Mouse (Mus musculus) hindbrain, embryonic 10.5 days (tissue): ENCODE results near the gene Pdx1. TPM values are rescaled to one million over a fixed set of nuclear protein-coding genes. Genes with fewer than 3 reads are reported as not detected.

Source experiments
- DNase-seq: peaks from one replicate; pipeline ENCODE4 v3.0.0-alpha.2; 2017; ENCODE audit warnings: low spot score
- H3K27ac ChIP-seq: fragments of 300-500 bp; sonication (generic); 2 replicates; pipeline ENCODE4 v1.5.1; 2016; ENCODE audit warnings: mild to moderate bottlenecking, moderate library complexity
- H3K27me3 ChIP-seq: fragments of 300-500 bp; sonication (generic); 2 replicates; pipeline ENCODE4 v1.6.1; 2016; ENCODE audit warnings: mild to moderate bottlenecking; ENCODE audit not compliant: poor library complexity, insufficient read depth, severe bottlenecking
- H3K36me3 ChIP-seq: fragments of 300-500 bp; sonication (generic); 2 replicates; pipeline ENCODE4 v1.6.1; 2016; ENCODE audit warnings: mild to moderate bottlenecking, moderate library complexity
- H3K4me1 ChIP-seq: fragments of 300-500 bp; sonication (generic); replicated peaks from 2 replicates; pipeline ENCODE4 v1.6.1; 2016; ENCODE audit warnings: mild to moderate bottlenecking
- H3K4me3 ChIP-seq: fragments of 300-500 bp; sonication (generic); 2 replicates; pipeline ENCODE4 v1.5.1; 2016; ENCODE audit warnings: mild to moderate bottlenecking, moderate library complexity
- H3K9me3 ChIP-seq: fragments of 300-500 bp; sonication (generic); 2 replicates; pipeline ENCODE4 v1.6.1; 2016; ENCODE audit warnings: mild to moderate bottlenecking, moderate library complexity
- WGBS: fragments of 180-500 bp; shearing (Covaris S2); methylation state at CpG from one replicate; pipeline ENCODE4 v1.1.7; 2016; 5-methylcytosine and 5-hydroxymethylcytosine counted together
- polyA plus RNA-seq: library from polyadenylated mRNA; unstranded; fragments of >200 nt; fragmentation: Nextera tagmentation; extraction: Ambion mirVana; gene quantifications from 2 replicates; pipeline ENCODE4 v1.2.1, GENCODE M21; 2016

Pdx1 gene
- polyA plus RNA-seq, 1 experiment from 2014 or later: not detected

- Histone ChIP-seq H3K27ac (no peak overlapping the region), H3K9me3 (no peaks in the 10 kb centered on the region), H3K27me3 (peaks cover 100% of the 10 kb centered on the region), H3K36me3 (no peaks in the 10 kb centered on the region), H3K4me1 (peaks cover 26% of the 10 kb centered on the region), H3K4me3 (peak overlapping the region; percentile 18; the same call in 1 of the 2 replicates)
- DNase-seq: peak; percentile 47
- under 1% methylated on average over 58 of the region's 58 CpGs for WGBS
Measured at GRCm38 (mm10) chr5:147305856-147306637, 36.3 kb downstream of the Pdx1 start.

- H3K27ac ChIP-seq: no peak within 1 kb of the TSS
- H3K4me3 ChIP-seq: peak within 1 kb of the TSS; percentile 18; the same call in 1 of the 2 replicates
- H3K9me3 ChIP-seq: no peaks in the 10 kb centered on the region
- DNase-seq: peak; percentile 48
- peaks cover 100% of the 10 kb centered on the region for H3K27me3 ChIP-seq
- H3K4me1 ChIP-seq: peaks cover 23% of the 10 kb centered on the region
- WGBS: under 1% methylated on average over 63 of the region's 63 CpGs
- H3K36me3 ChIP-seq: no peaks in the 10 kb centered on the region
Measured at GRCm38 (mm10) chr5:147306638-147307397, 37.1 kb downstream of the Pdx1 start, which contains the start of gene Cdx2. Gene Cdx2, minus strand, starts transcription at chr5:147307270.

- no peak for DNase-seq
- H3K4me3 ChIP-seq: no peak overlapping the region
- WGBS: 1% methylated on average over 12 of the region's 12 CpGs
- H3K36me3 ChIP-seq: no peaks in the 10 kb centered on the region
- peaks cover 100% of the 10 kb centered on the region for H3K27me3 ChIP-seq
- no peak overlapping the region for H3K27ac ChIP-seq
- peaks cover 23% of the 10 kb centered on the region for H3K4me1 ChIP-seq
- no peaks in the 10 kb centered on the region for H3K9me3 ChIP-seq
Measured at GRCm38 (mm10) chr5:147307398-147307785, 37.6 kb downstream of the Pdx1 start.

DNA sequence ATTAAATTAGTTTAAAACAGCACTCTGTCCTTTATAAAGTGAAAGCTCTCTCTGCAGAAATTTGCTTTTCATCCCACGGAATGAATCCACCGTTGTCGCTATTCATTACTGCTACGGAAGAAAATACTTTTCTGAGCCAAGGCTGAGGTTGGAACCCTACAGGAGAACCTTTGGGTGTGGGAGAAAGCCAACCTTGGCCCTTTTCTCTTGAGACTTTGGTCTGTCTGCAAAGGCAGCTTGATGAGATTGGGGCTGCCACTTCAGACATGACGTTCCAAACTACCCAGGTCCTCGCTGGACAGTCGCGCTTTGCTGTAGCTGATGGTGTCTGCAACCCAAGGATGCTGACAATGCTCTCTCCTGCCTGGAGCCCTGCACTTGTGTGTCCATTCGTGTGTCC, 38.7 kb downstream of the Pdx1 start:
- WGBS: 5% methylated on average over 9 of the region's 9 CpGs
- Histone ChIP-seq H3K4me3 (no peak overlapping the region), H3K4me1 (peaks cover 23% of the 10 kb centered on the region), H3K27me3 (peaks cover 100% of the 10 kb centered on the region), H3K36me3 (no peaks in the 10 kb centered on the region), H3K27ac (no peak overlapping the region), H3K9me3 (no peaks in the 10 kb centered on the region)
- DNase-seq: no peak

DNA sequence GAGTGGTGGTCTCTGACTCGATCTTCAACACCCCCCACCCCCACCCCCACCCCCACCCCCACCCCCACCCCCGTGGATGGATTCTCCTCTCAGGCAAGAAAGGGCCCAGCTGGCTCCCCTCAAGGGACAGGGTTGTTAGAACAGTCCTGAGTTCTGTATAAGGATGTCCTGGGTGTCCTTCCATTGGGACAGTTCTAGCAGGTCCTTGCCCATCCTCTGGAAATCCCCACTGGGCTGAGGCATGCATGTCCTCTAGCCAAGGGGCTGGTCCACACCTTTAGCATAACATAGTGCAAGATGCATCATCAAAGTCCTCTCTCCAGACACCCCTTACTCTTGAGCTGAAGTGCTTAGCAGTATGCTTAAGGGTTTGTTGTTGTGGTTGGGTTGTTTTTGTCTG, 40.0 kb downstream of the Pdx1 start:
- Histone ChIP-seq H3K27me3 (peaks cover 100% of the 10 kb centered on the region), H3K36me3 (no peaks in the 10 kb centered on the region), H3K4me1 (peaks cover 17% of the 10 kb centered on the region), H3K9me3 (no peaks in the 10 kb centered on the region), H3K4me3 (no peak overlapping the region), H3K27ac (no peak overlapping the region)
- WGBS: 6% methylated on average over 2 of the region's 2 CpGs
- no peak for DNase-seq

DNA sequence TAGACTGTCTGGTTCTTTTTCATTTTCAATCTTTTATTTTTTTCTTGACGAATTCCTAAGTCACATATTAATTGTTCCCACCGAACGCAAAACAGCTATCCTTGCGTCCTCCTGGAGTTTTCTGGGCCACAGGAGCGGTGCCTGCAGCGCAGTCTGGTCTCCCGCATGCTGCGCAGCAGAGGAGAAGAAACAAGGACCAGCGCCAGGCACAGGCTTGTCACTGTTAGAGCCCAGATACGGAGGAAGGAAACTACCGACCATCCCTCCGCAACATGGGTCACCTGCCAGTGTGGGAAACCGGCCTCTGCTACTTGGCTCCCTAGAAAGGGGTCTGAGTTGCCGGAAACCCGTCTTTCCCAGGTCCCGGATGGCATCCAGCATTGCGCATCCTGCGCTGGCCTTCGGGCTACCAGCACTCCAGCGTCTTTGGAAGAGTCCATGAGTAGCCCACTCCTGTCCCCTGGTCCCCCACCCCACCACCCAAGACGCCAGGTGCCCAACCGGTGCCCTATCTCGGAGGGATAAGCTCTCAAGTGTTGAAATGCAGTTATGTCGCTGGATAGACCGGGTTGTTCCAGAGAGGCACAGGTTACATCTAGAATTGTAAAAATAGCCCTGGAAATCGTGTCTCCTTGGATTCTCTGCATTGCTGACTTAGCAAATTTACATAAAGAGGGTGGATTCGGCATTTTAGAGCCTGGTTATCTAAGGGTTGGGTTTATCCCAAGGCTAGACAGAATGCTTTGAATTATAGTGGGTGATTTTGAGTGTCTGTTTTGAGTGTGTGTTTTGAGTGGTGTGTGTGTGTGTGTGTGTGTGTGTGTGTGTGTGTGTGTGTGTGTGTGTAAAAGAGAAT, 43.3 kb downstream of the Pdx1 start:
- 1% methylated on average over 27 of the region's 27 CpGs for WGBS
- DNase-seq: peak; percentile 39
- Histone ChIP-seq H3K4me1 (no peaks in the 10 kb centered on the region; the same call in 1 of the 2 replicates), H3K9me3 (no peaks in the 10 kb centered on the region), H3K27me3 (peaks cover 100% of the 10 kb centered on the region), H3K4me3 (no peak overlapping the region), H3K36me3 (no peaks in the 10 kb centered on the region), H3K27ac (no peak overlapping the region)

DNA sequence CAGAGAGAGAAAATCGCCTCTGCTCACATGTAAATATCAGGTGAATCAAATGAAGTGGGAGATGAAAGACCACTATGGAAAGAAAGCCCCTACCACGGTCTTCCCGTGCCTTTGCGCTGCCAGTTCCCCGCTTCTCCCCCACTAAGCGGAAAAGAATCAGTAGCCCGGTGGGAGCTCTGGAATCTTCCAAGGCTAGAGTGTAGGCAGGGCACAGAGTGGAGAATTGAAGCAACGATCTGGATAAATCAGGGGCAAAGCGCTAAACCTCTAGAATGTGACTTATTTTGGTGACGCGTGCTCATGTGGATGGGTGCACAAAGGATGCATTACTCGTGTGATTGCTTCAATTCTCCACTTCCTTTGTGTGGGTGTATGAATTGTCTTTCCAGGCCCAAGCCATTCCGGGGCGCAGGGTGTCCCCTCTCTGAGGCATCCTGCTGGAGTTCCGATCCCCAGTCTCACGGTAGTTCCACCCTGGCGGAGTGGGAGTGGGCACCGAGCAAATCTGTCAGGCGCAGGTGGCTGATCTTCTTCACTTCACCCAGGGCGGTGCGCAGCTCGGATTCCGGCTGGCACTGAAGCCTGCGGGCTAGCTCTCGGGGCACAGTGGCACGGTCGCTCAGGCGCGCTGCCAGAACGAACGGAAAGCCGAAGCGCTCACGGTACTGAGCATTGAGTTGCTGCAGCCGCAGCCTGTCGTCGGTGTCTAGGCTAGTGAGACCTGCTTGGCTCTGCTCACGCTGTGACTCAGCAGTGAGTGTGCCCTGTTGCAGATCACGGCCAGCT, 45.1 kb downstream of the Pdx1 start:
- peaks cover 100% of the 10 kb centered on the region for H3K27me3 ChIP-seq
- no peaks in the 10 kb centered on the region; the same call in 1 of the 2 replicates for H3K4me1 ChIP-seq
- DNase-seq: peak; percentile 46
- H3K9me3 ChIP-seq: no peaks in the 10 kb centered on the region
- no peaks in the 10 kb centered on the region for H3K36me3 ChIP-seq
- no peak overlapping the region for H3K4me3 ChIP-seq
- WGBS: under 1% methylated on average over 39 of the region's 39 CpGs
- no peak overlapping the region for H3K27ac ChIP-seq

DNA sequence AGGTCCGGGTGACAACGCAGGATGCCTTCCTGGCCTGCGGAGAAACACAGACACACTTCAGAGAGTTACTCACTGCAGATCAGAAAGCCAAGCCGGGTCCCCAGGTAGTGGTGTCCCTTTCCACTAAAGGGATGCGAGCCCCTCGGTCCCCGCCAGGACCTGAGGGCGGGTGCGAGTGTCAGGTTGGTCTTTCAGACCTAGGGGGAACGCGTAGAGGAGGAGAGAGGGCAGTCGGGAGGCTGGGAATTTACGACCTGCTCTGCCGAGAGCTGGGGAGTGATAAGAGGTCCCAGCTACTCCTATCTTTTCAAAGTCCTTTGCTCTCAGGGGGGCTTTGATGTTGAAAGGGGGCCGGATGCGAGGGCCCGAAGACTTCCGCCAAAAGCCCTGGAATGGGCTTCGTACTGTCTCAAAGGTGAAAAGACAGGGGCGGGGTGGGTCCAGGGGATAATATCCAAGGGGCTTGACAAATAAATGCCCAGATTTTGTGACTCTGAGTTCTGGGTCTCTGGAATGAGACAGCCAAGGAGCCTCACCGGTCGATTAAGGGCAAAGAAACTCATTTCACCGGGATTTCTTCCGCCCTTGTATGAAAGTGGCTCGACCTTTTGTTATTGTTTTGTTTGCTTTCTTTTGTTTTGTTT, 45.8 kb downstream of the Pdx1 start:
- peak; percentile 45 for DNase-seq
- Histone ChIP-seq H3K4me1 (no peaks in the 10 kb centered on the region; the same call in 1 of the 2 replicates), H3K9me3 (no peaks in the 10 kb centered on the region), H3K27ac (no peak overlapping the region), H3K36me3 (no peaks in the 10 kb centered on the region), H3K27me3 (peaks cover 100% of the 10 kb centered on the region), H3K4me3 (no peak overlapping the region)
- under 1% methylated on average over 25 of the region's 25 CpGs for WGBS

DNA sequence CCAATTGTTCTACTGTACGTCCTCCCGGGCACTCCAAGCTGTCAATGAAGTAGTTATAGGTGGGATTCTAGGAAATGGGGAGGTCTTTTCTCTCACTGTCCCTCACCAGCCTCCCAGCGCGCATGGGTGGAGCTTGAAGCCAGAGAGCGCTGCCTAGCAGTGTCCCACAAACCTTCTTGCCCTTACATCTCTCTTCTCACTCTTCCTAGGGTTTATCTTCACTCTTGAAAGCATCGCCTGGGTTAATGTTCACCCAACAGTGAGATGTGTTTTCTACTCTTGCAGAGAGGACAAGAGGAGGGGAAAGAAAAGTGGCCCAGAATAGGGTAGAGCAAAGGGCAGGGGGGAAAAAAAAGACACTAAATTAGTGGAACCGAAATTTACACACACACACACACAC, 47.6 kb downstream of the Pdx1 start:
- H3K9me3 ChIP-seq: no peaks in the 10 kb centered on the region
- H3K27me3 ChIP-seq: peaks cover 100% of the 10 kb centered on the region
- no peak overlapping the region for H3K4me3 ChIP-seq
- WGBS: 4% methylated on average over 7 of the region's 7 CpGs
- no peak for DNase-seq
- no peaks in the 10 kb centered on the region; the same call in 1 of the 2 replicates for H3K4me1 ChIP-seq
- H3K36me3 ChIP-seq: no peaks in the 10 kb centered on the region
- no peak overlapping the region for H3K27ac ChIP-seq

DNA sequence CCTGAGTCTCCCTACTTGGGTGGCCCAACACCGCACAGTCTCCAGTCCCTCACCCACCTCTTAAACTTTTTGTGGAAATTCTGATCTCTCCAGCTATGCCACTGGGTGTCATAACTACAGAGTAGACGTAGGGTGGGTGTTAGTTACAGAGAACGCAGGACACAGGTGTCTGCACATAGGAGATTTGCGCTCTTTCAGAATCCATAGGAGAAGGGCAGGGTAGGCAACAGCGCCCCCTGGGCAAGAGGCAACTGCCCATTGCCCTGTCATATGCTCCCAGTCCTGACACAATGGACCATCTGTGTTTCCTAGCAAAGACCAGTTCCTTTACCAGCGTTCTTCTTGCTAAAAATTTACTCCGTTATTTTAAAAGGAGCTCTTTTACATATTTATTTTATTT, 48.2 kb downstream of the Pdx1 start:
- DNase-seq: no peak

GRCm38 (mm10) chr5:147319653-147320052, 49.9 kb downstream of the Pdx1 start:
- H3K4me3 ChIP-seq: no peak overlapping the region
- H3K36me3 ChIP-seq: no peaks in the 10 kb centered on the region
- no peaks in the 10 kb centered on the region; the same call in 1 of the 2 replicates for H3K4me1 ChIP-seq
- DNase-seq: peak; percentile 23
- H3K9me3 ChIP-seq: no peaks in the 10 kb centered on the region
- peaks cover 89% of the 10 kb centered on the region for H3K27me3 ChIP-seq
- no peak overlapping the region for H3K27ac ChIP-seq

More for the DNA sequence above, 48.2 kb downstream of the Pdx1 start:
- H3K27ac ChIP-seq: no peak overlapping the region
- WGBS: 21% methylated on average over 7 of the region's 7 CpGs
- H3K9me3 ChIP-seq: no peaks in the 10 kb centered on the region
- no peak overlapping the region for H3K4me3 ChIP-seq
- peaks cover 100% of the 10 kb centered on the region for H3K27me3 ChIP-seq
- H3K4me1 ChIP-seq: no peaks in the 10 kb centered on the region; the same call in 1 of the 2 replicates
- H3K36me3 ChIP-seq: no peaks in the 10 kb centered on the region
